8 mouse cellular contexts compared by ENCODE assay signal in genomic region chr4:130188806-130189297, GRCm38 (mm10). TPM values are rescaled to one million over a fixed set of nuclear protein-coding genes. Genes with fewer than 3 reads are reported as not detected.
DNase-seq lines count a peak whose midpoint lies in the region; ATAC-seq lines count a peak whose summit lies in the region.

No protein-coding gene starts in this region.

- H3K9me3 ChIP-seq in hindbrain, embryonic 16.5 days (ENCODE audit: control insufficient read depth, low read length), result no peaks in the 10 kb centered on the region

- DNase-seq in WW6 (ENCODE audit: low read depth, low spot score), result peak; percentile 61
- peak; percentile 86 to 90 for DNase-seq in cerebellum, postnatal 25 days
- DNase-seq in frontal cortex, postnatal 36 days (ENCODE audit: low spot score in 2 of 2), result peak; percentile 81 to 85
- DNase-seq in left cerebral cortex, adult 18-20 months (ENCODE audit: low spot score in 2 of 2), result peak; percentile 86 to 91
- peak; percentile 82 to 89 for DNase-seq in right cerebral cortex, adult 2 months (ENCODE audit: low spot score in 2 of 2)
- peak; percentile 70 to 85 for DNase-seq in urinary bladder, postnatal 4 days (ENCODE audit: low spot score in 2 of 2)

- no peaks in the 10 kb centered on the region for H3K27me3 ChIP-seq in hindbrain, embryonic 16.5 days (replicated peaks; ENCODE audit: control insufficient read depth, insufficient read depth, low read length)

- no peaks in the 10 kb centered on the region for H3K36me3 ChIP-seq in hindbrain, embryonic 16.5 days (ENCODE audit: control insufficient read depth, insufficient read depth, low read length)

- H3K4me1 ChIP-seq in hindbrain, embryonic 16.5 days (ENCODE audit: control insufficient read depth, insufficient read depth, low read depth, low read length), result no peaks in the 10 kb centered on the region

- peak overlapping the region; percentile 39 for H3K4me2 ChIP-seq in hindbrain, embryonic 16.5 days (ENCODE audit: low read length)

- H3K27ac ChIP-seq in hindbrain, embryonic 16.5 days (ENCODE audit: low read depth, low read length), result no peak overlapping the region

- peak; percentile 83 for ATAC-seq in hindbrain, embryonic 16.5 days
- ATAC-seq in megakaryocyte, adult 5-6 weeks (ENCODE audit: poor library complexity, severe bottlenecking), result peak; percentile 100

- H3K4me3 ChIP-seq in hindbrain, embryonic 16.5 days (ENCODE audit: low read length), result no peak overlapping the region

- no peak overlapping the region for H3K9ac ChIP-seq in hindbrain, embryonic 16.5 days (ENCODE audit: low read depth, low read length)

- WGBS in hindbrain, embryonic 16.5 days, result 3% methylated on average over 13 of the region's 13 CpGs

RNA-seq across cellular contexts. Expression of gene Tinagl1, which starts 13.9 kb away (rescaled TPM):
- 10.0 and 12.5 TPM in 2 replicates for polyA plus RNA-seq in hindbrain, embryonic 16.5 days (2015; fragmentation: Nextera tagmentation; extraction: Ambion mirVana)
- 10 to 100 TPM; 10.5 to 19.5 TPM for total RNA-seq in left cerebral cortex, adult 18-20 months (2021)
- total RNA-seq in megakaryocyte, adult 5-6 weeks (2015), result 11.4 and 12.3 TPM in 2 replicates
- total RNA-seq in megakaryocyte, adult 5-6 weeks (2017), result 8.3 and 13.7 TPM in 2 replicates

RNA-seq across cellular contexts. Expression of gene Gm853, which starts 33.3 kb away (rescaled TPM):
- 1.3 and 1.4 TPM in 2 replicates for polyA plus RNA-seq in hindbrain, embryonic 16.5 days (2015; fragmentation: Nextera tagmentation; extraction: Ambion mirVana)
- not detected for total RNA-seq in left cerebral cortex, adult 18-20 months (2021)
- total RNA-seq in megakaryocyte, adult 5-6 weeks (2015), result not detected in 2 replicates
- total RNA-seq in megakaryocyte, adult 5-6 weeks (2017), result not detected in 2 replicates

RNA-seq across cellular contexts. Expression of gene Hcrtr1, which starts 49.7 kb away (rescaled TPM):
- polyA plus RNA-seq in hindbrain, embryonic 16.5 days (2015; fragmentation: Nextera tagmentation; extraction: Ambion mirVana), result 5.7 and 8.6 TPM in 2 replicates
- total RNA-seq in left cerebral cortex, adult 18-20 months (2021), result 1 to 10 TPM; 1.6 to 2.4 TPM
- total RNA-seq in megakaryocyte, adult 5-6 weeks (2015), result not detected in 2 replicates
- not detected in 2 replicates for total RNA-seq in megakaryocyte, adult 5-6 weeks (2017)
